Mouse (Mus musculus) cerebellum, adult 11 months (tissue): ENCODE results near the gene Vav3.
"Not testable (repeated sequence)": the region's sequence is repeated elsewhere in the genome, so short reads cannot be mapped to it uniquely, and the experiment has no call there.

Experiments
- DNase-seq: peaks from one replicate; pipeline ENCODE4 v3.0.0; 2022

Gene Vav3

GRCm38 (mm10) chr3:109446903-109447302, 106.5 kb downstream of the Vav3 start:
- DNase-seq: no peak

- DNase-seq: not testable (repeated sequence)
Measured at GRCm38 (mm10) chr3:109448249-109448648, 107.8 kb downstream of the Vav3 start.

- no peak for DNase-seq
Measured at GRCm38 (mm10) chr3:109451966-109452365, 111.5 kb downstream of the Vav3 start.

GRCm38 (mm10) chr3:109454633-109455032, 114.2 kb downstream of the Vav3 start:
- DNase-seq: no peak

DNA sequence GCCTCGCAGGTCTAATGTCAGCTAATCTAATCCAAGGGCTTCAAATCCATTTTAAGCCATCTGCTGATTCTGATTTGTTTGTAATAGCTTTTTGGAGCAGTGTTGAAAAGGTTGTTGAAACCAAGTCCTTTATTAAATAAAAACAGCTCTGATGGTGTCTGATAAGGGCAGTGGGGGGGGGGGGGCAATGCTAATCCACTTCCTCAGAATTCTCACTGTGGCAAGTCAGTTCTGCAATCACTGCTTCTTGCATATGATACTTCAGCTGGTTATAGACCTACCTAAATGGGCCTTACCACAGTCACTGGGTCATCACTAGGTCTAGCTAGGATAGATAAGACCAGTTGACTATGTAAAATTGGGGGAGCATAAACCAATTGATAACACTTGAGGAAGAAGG, 115.9 kb downstream of the Vav3 start:
- DNase-seq: no peak

DNA sequence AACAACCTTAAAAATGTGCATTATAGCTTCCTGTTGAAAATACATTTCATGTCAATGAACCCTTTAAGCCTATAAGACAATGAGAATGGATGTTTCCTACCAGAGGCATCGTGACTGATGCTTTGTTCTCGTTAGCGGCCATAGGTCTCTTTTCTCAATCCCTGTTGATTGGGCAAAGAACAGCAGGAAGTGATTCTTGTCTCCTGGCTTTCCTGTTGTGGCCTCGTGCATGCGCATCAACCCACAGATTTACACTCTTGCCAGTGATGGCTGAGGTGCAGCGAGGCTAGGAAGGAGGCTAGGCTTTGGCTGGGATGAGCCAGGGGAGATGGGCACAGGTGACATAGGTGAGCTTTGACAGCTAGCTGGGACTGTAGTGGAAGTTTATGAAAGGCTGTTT, 123.2 kb downstream of the Vav3 start:
- no peak for DNase-seq

DNA sequence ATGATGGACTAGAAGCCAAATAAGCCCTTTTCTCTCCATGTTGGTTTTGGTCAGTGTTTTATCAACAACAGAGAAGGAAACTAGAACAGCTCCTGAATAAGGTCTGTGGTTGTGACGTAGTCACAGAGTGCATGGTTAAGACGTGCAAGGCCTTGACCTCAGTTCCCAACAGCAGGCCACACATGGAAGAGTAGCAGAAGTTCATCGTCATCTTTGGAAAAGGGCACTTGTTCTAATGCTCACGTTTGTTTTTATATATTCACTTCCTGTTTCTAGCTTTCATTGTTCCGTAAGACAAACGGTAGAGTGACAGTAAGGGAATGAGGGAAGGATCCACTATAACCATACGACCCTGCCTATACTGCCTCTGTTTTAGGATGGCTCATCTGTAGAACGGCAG, 124.1 kb downstream of the Vav3 start:
- DNase-seq: no peak

GRCm38 (mm10) chr3:109466541-109466940, 126.1 kb downstream of the Vav3 start:
- DNase-seq: no peak

DNA sequence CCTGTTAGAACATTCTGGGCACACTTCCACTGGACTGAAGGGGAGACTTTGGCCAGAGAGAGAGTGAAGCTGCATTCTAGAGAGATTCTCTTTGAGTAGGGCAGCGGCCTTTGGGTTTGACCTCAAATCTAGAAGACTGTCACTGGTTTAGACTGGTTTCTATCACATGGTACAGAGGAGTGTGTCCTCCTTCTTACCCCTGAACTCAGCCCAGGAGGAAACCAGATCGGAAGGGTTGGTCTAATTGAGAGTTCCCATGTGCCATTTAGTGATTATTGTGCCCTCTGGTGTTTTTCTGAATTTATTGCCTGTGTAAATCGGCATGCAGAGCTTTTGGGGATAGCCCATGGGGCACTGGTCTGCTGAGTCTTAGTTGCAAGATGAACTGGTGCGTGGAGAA, 126.8 kb downstream of the Vav3 start:
- no peak for DNase-seq

- no peak for DNase-seq
Measured at GRCm38 (mm10) chr3:109469465-109469864, 129.0 kb downstream of the Vav3 start.

DNA sequence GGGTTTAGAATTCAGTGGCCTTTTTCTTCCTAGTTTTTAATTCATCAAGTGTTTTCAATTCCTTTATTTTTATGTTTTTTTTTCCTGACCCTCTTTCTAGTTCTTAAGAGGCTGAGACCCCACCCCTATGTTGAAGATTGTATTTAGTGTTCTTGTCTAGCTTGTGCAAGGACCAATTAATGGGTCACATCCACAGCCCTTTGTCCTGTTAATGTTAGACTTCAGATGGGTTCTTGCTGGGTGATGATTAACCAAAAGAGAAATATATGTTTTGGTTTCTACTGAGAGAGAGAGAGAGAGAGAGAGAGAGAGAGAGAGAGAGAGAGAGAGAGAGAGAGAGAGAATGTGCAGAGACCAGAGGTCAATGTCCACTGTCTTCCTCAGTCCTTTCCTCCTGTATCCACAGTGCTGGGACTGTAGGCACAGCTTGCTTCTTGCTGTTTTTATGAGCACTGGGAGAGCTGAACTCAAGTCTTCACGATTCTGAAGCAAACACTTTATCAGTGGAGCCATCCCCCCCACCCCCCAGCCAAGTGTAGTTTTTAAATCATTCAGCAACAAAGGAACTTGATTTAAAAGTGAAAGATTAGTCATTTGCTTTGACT, 130.3 kb downstream of the Vav3 start:
- DNase-seq: no peak

DNA sequence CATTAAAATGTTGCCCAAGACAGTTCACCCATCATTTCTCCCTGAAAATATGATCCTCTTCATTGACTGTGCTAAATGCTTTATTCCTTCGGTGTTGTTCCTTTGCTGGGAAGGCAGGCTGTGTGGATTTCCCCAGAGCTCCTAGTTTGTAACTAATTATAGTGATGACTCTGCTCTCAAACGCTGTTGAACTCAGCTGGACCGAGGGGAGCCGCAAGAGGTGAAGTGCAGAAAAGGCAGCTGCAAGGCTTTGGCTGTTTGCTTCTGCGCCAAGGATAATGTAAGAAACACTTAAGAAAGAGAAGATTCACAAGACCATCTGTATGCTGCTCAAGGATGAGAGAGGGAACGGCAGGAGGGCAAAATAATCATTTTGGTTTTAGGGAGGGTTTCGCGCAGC, 136.1 kb downstream of the Vav3 start:
- DNase-seq: no peak

DNA sequence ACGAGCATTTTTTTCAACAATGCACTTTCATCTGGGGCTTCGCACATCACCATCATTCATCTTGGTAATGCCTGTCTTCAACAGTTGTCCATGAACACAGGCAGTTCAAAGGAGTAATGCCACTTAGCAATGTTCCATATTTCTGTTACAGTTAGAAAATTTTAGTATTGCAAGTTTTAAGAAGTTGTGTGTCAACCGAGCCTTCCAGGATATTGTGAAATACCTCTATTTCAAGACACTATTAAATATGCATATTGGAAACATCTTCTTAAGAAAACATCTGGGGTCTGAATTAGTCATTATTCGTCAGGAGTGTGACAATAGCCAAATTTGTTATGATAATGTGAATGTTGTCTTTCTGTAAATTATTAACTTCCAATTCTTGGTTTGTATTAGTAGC, 137.8 kb downstream of the Vav3 start:
- DNase-seq: no peak

DNA sequence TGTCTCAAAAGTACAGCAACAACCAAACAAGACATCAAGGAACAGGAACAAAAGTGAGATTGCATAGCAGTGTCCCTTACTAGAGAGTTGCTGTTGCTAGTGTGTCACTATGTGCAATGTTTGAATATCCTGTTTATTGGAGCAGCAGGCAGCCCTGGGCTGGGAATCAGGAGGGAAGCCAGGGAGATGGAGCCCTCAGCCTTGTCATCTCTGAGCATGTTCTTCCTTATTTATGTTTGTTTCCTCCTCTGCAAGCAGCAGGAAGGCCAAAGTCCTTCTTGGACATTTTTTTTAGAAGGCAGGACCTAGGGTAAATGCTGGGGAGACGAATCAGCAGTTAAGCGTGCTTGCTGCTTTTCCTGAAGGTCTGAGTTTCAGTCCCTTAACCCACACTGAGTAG, 140.2 kb downstream of the Vav3 start:
- DNase-seq: no peak

DNA sequence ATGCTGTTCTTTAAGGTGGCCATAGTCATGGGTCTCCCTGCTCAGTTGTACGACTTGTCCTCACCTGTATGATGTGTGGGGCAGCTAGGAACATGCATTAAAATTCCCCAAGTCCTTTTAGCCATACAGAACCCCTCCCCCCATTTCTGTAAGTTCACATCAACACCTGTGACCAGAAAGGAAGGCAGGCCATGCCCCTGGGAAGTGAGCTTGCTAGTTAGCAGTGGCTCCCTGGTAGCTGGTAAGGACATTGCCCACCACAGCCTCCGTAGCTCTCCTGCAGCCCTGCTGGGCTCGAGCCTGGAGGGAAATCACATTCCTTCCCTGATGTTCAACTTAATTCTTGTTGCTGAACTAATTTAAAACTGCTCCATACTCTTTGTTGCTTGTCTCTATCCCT, 146.3 kb downstream of the Vav3 start:
- no peak for DNase-seq

GRCm38 (mm10) chr3:109487823-109488222, 147.4 kb downstream of the Vav3 start:
- no peak for DNase-seq

DNA sequence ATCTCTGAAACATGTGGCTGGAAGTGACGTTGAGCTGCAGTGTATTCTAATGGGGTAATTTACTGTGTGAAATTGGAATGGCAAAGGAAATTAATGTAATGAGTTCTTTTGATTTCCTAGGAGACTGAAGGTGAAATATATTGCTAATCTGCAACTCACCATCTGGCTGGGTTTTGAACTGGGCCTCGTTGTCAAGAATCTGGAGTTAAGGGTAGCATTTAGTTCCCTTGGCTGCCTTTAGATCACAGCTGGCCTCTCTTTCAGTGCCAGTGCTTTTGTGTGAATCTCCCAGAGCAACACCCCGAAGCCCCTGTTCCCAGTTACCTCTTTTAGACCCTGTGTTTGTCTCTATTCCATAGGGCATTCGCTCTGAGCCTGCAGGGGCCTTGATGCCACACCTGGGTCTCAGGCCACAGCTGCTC, 148.3 kb downstream of the Vav3 start:
- no peak for DNase-seq

DNA sequence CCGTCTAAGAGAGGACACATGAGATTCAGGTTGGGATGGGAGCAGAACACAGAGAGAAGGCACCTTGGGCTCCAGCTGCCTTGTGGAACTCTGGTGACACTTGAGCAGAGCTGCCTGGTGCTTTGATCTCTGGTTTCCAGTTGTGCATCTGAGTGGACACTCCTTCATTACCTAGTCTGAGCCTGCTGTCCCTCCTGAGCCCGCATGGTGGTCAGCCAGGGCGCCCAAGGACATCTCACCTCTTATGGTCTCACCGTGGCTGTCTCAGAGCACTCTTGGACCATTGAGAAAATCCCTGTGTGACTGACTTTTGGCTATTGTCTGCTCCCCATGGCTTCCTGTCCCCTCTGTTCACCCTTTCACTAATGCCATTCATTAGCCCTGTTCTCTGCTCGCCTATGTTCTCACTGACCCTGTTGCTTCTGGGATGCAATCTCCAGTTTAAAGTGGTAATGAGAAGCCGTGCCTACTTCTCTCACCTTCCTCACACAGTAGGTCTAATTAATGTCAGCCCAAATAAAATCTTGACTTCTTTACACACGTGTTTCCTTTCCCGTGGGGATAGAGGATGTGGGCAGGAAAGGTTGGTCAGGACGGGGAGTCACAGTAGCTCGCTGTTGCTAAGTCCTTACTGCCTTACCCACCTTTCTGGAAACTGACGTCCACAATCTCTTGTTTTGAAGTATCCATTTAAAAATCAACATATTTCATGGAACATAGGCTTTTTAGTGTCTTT, 150.3 kb downstream of the Vav3 start:
- no peak for DNase-seq

DNA sequence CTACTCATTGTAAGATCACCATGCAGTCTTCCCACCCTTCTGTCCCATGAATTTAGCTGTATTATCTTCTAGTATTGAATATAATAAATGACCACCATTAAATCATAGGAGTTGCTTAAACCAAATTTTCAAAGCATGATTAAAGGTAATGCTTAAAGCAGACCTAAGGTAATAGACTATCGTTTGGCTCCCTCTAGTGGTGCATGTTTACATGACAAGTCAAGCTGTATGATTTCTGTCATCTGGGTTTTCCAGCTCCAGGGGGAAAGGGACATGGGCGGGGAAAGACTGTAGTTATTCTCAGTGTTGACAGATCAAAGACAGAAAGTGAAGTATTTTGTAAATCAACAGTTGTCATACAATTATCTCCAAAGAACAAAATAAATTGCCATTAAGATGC, 151.1 kb downstream of the Vav3 start:
- peak; percentile 26 for DNase-seq

DNA sequence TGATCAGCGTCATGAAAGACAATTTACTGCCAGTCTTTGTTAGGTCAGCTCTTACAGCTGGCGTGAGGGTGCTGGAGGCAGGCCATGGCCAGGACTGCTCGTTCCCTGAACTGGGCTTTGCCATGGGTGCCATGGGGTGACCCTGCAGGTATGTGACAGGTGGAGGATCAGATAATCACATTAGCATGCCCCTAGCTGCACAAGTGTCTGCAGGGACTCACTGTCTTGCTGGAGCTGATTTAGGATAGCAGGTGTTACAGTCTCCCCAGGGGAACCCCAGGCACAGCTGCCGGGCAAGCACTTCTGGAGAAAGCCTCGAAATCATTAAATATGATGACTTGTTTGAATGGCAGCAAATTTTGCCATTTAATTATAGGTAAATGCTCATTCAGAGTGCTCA, 156.0 kb downstream of the Vav3 start:
- no peak for DNase-seq

GRCm38 (mm10) chr3:109497074-109497473, 156.6 kb downstream of the Vav3 start:
- no peak for DNase-seq

GRCm38 (mm10) chr3:109499861-109500456, 159.5 kb downstream of the Vav3 start:
- DNase-seq: no peak

DNA sequence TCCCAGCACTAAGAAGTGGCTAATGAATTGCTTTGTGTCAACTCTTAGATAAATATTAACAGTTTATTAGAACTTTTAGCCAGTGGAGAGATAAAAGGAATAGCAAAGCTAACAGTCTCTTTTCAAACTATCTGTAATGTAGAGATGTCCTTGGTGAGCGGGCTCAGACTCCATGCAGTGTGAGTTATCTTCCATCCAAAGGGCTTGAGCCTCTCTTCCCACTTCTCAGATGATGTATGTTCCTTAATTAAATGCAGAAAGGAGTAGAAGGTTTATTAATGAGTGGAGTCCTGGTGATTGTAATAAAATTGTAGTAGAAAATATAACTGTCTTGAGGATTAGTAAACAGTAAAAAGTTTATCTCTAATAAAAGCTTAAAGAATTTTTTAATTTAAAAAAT, 169.3 kb downstream of the Vav3 start:
- DNase-seq: no peak

DNA sequence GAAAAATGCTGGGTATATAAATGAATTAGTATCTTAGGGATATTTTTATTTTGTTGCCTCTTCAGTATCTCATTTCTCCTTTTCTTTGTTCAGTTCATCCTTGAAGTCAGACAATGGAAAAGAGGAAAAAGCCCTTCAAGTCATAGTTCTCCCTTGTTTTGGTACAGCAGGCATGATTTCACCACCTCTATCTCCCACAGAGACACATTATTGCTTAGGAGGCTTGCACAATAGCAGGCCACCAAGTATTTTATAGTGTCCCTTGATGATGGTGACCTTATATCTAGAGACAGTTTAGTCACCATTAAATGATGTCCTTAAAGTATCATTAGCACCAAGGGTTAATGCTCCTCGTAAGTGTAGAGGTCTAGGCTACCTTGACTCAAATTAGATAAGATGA, 171.4 kb downstream of the Vav3 start:
- DNase-seq: no peak

GRCm38 (mm10) chr3:109515479-109515878, 175.0 kb downstream of the Vav3 start:
- no peak for DNase-seq
